Mouse (Mus musculus) lung, adult 2 months (tissue): ENCODE results near the gene Gdpd5. TPM values are rescaled to one million over a fixed set of nuclear protein-coding genes. Genes with fewer than 3 reads are reported as not detected.

Experiments used
- DNase-seq: peaks from one replicate; pipeline ENCODE4 v3.0.0; 2022
- H3K4me1 ChIP-seq: fragments of 200-500 bp; 2 replicates; pipeline ENCODE4 v1.6.1; 2011; ENCODE audit warnings: low read length; ENCODE audit not compliant: control insufficient read depth, insufficient read depth
- H3K4me3 ChIP-seq: fragments of 200-500 bp; replicated peaks from 2 replicates; pipeline ENCODE3; 2011; ENCODE audit warnings: low read depth, mild to moderate bottlenecking, control low read depth, low read length; ENCODE audit errors: extremely low read depth
- CTCF ChIP-seq: fragments of 200-500 bp; IDR thresholded peaks from 2 replicates; pipeline ENCODE4 v1.5.1; 2011; ENCODE audit warnings: mild to moderate bottlenecking, low read length, control low read depth; ENCODE audit not compliant: insufficient read depth
- POLR2A ChIP-seq: fragments of 200-500 bp; IDR thresholded peaks from 2 replicates; pipeline ENCODE4 v1.6.1; 2011; ENCODE audit warnings: low read depth, mild to moderate bottlenecking, control low read depth, low read length, borderline replicate concordance; ENCODE audit errors: extremely low read depth
- WGBS: fragments of 180-500 bp; shearing (Covaris S2); methylation state at CpG from one replicate; pipeline ENCODE4 v1.1.7; 2018; 5-methylcytosine and 5-hydroxymethylcytosine counted together
- polyA plus RNA-seq: library from polyadenylated mRNA; depleted of rRNA; stranded (reverse); fragments of >200 nt; gene quantifications from 2 replicates; pipeline ENCODE4 v1.2.3, GENCODE M21; 2012

The Gdpd5 gene
- polyA plus RNA-seq, 1 experiment = 27.2 TPM

GRCm38 (mm10) chr7:99351802-99352517 is 29.3 kb upstream of the Gdpd5 start:
- DNase-seq = peak; percentile 59
- peaks cover 30% of the 10 kb centered on the region for H3K4me1 ChIP-seq
- 7% methylated on average over 18 of the region's 18 CpGs for WGBS
- H3K4me3 ChIP-seq = peak overlapping the region; percentile 95
- peak; percentile 45; the same call in 1 of the 2 replicates for TF ChIP-seq POLR2A
- no peak for TF ChIP-seq CTCF

- peak within 1 kb of the TSS; percentile 95 for H3K4me3 ChIP-seq
- TF ChIP-seq CTCF (no peak), POLR2A (peak; percentile 85; the same call in 1 of the 2 replicates)
- 2% methylated on average over 35 of the region's 35 CpGs for WGBS
- peaks cover 36% of the 10 kb centered on the region for H3K4me1 ChIP-seq
- DNase-seq = peak; percentile 86
Measured at GRCm38 (mm10) chr7:99352526-99353400, 28.5 kb upstream of the Gdpd5 start, which contains the start of gene Serpinh1. Serpinh1 (minus strand) TSS chr7:99353239.

DNA sequence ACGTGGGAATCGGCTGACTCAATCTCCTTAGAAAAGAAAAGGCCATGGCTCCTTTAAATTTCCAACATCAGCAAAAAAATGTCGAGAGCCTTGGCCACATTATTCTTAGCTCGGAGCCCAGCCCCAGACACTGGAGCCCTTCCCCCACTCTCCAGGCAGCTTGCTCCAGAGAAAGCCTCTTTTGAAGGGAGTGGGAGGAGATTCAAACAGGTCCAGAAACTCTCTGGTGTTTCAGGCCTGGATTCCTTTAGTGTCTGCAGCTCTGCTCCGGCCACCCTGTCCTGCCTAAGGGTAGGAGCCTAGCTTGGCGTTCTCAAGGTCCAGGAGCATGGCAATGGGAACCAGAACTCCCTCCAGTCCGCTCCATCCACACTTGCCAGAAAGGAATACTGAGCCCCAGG is 25.5 kb upstream of the Gdpd5 start:
- Histone ChIP-seq H3K4me1 (peaks cover 31% of the 10 kb centered on the region), H3K4me3 (no peak overlapping the region)
- TF ChIP-seq POLR2A (no peak; the same call in 1 of the 2 replicates), CTCF (no peak)
- 27% methylated on average over 7 of the region's 7 CpGs for WGBS
- DNase-seq = peak; percentile 71

GRCm38 (mm10) chr7:99356244-99356930 is 24.8 kb upstream of the Gdpd5 start:
- H3K4me1 ChIP-seq = peaks cover 27% of the 10 kb centered on the region
- no peak overlapping the region for H3K4me3 ChIP-seq
- TF ChIP-seq CTCF = no peak
- 18% methylated on average over 9 of the region's 9 CpGs for WGBS
- peak; percentile 55 for DNase-seq

DNA sequence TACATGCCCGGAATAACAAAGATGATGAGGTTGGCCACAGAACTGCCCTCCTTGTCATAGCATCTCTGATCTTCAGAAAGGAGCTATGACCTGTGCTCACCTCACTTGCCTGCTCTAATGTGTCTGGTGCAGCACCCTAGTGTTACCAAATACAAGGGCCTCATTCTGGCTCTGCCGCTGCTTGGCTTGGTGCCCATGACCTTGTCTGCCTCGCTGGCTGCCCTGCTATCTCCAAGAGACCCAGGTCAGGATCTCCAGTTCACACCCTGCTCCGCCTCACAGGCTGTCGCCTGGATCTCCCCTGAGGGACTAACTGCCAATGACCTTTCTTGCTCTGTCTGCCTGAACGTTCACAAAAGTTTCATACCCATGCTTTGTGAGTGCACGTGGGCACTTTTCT is 24.0 kb upstream of the Gdpd5 start:
- Histone ChIP-seq H3K4me1 (peaks cover 27% of the 10 kb centered on the region), H3K4me3 (no peak overlapping the region)
- no peak for TF ChIP-seq CTCF
- no peak for TF ChIP-seq POLR2A
- WGBS = 26% methylated on average over 7 of the region's 7 CpGs
- DNase-seq = peak; percentile 39

GRCm38 (mm10) chr7:99358371-99358770 is 22.8 kb upstream of the Gdpd5 start:
- TF ChIP-seq CTCF (no peak), POLR2A (no peak)
- WGBS = 82% methylated on average over 8 of the region's 8 CpGs
- H3K4me1 ChIP-seq = peaks cover 24% of the 10 kb centered on the region
- DNase-seq = no peak
- H3K4me3 ChIP-seq = no peak overlapping the region

DNA sequence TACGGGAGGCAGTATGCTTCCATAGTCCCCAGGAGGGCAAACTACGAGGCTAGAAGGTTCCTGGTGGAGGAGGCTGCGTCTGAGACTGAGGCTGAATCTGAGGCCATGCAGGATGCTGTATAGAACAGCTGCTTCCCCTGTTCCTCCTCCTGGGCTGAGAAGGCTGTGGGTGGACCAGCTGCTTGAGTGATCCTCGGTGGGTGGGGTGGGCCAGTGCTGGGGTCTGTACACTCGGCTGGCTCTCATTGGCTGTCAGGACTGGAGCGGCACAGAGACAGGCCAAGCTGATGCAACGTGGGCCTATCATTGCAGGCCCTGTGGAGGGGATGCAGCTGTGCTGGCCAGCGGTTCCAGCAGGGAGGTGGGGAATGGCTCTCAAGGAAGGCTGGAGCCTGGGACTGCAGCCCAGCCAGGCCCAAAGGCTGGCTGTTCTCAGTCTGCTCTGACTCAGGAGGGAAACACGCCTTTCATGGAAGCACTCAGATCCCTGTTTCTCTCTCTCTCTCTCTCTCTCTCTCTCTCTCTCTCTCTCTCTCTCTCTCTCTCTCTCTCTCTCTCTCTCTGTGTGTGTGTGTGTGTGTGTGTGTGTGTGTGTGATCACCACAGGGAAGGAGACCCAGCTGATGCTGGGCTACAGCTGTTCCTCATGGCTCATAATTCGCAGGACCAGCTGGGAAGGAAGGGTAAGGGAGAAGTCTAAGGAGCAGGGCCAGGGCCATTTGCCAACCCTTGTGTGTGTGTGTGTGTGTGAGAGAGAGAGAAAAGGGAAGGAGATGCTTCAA is 21.0 kb upstream of the Gdpd5 start:
- H3K4me1 ChIP-seq = peaks cover 22% of the 10 kb centered on the region

DNA sequence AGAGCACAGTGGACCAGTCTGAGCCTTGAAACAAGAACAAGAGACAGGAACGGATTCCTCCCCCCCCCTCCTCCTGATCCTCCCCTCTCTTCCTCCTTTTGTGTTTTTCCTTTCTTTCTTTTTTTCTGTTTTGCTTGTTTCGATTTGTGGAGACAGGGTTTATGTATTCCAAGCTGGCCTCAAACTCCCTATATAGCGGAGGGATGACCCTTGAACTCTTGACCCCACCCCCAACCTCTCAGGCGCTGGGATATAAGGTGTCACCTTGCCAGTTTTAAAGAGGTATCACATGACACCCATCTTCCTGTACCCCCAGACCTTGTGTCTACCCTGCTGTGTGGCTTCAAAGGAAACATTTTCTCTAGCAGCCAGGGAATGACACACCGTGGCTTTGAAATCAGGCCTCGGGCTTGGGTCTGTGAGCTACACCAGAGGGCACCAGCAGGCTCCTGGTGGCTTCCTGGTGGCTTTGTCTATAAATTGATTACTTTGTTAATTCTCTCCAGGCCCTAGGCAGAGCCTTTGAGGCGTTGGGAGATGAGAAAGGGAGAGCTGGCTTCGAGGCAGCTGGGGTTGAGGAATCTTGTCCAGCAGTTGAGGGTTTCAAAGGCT is 20.3 kb upstream of the Gdpd5 start:
- WGBS = 49% methylated on average over 8 of the region's 8 CpGs
- TF ChIP-seq CTCF (no peak), POLR2A (no peak)
- no peak for DNase-seq
- Histone ChIP-seq H3K4me3 (no peak overlapping the region), H3K4me1 (peaks cover 18% of the 10 kb centered on the region)

More for the DNA sequence above, 21.0 kb upstream of the Gdpd5 start:
- no peak overlapping the region for H3K4me3 ChIP-seq
- 0 out of 2 replicates have a peak, but pooled peaks have one; percentile 30 for TF ChIP-seq POLR2A
- no peak for TF ChIP-seq CTCF
- DNase-seq = peak; percentile 31
- WGBS = 42% methylated on average over 10 of the region's 10 CpGs

- WGBS = 89% methylated on average over 2 of the region's 2 CpGs
- DNase-seq = no peak
- peaks cover 6% of the 10 kb centered on the region for H3K4me1 ChIP-seq
- TF ChIP-seq POLR2A (no peak), CTCF (no peak)
- no peak overlapping the region for H3K4me3 ChIP-seq
Measured at GRCm38 (mm10) chr7:99362137-99362536, 19.1 kb upstream of the Gdpd5 start.
